Mouse (Mus musculus): ENCODE results near the gene Rnf5.

GRCm38 (mm10) chr17:34571875-34572274 lies 31.6 kb downstream of the Rnf5 start:
- TF ChIP-seq POLR2A (IDR thresholded peaks at IDR 0.05; ENCODE audit: insufficient read length, low read depth), result no peak
- no peak for TF ChIP-seq E2F4 (IDR thresholded peaks at IDR 0.05; ENCODE audit: insufficient read depth)
- no peak for TF ChIP-seq POLR2AphosphoS2 (IDR thresholded peaks at IDR 0.05; ENCODE audit: insufficient read length, low read depth)
- no peak for TF ChIP-seq USF1 (IDR thresholded peaks at IDR 0.05; ENCODE audit: low read depth)

Measured in myocyte (in vitro differentiated cells).